Mouse (Mus musculus): Measurements from ENCODE around the gene Dnajb11. TPM values are rescaled to one million over a fixed set of nuclear protein-coding genes. Genes with fewer than 3 reads are reported as not detected.

Gene Dnajb11
- polyA plus RNA-seq, 1 experiment from 2014 or later, result 96.0 TPM

DNA sequence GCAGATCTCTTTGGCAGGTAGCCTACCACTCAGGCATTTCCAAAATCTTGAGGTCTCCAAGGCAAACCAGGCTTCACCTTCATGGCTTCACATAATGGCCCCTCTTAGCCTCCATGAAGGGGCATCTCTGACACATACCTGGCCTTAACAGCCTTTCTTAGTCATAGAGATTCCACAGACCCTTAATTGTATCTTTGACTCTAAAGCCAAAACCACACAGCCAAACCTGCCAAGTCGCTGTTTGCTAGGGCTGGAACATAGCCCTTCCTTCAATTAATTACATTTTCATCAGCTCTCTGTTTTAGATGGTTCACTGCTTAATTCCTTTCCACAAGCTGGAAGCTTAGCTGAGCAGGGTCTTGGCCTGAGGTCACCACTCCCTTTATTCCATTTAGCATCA, 9.3 kb upstream of the Dnajb11 start:
- H3K4me2 ChIP-seq, result no peak overlapping the region
- 91% methylated on average over 1 of the region's 1 CpGs for WGBS
- no peak overlapping the region for H3K27ac ChIP-seq
- H3K27me3 ChIP-seq, result no peaks in the 10 kb centered on the region
- no peak for ATAC-seq (ENCODE audit: insufficient number of reproducible peaks, insufficient read depth, low FRiP score, low TSS enrichment, low read depth)
- H3K4me1 ChIP-seq (replicated peaks), result peaks cover 12% of the 10 kb centered on the region; the same call in 1 of the 2 replicates
- H3K36me3 ChIP-seq, result no peaks in the 10 kb centered on the region
- H3K9me3 ChIP-seq, result no peaks in the 10 kb centered on the region
- H3K4me3 ChIP-seq (replicated peaks), result no peak overlapping the region
- no peak overlapping the region for H3K9ac ChIP-seq (replicated peaks)

GRCm38 (mm10) chr16:22852709-22853108, 4.9 kb upstream of the Dnajb11 start:
- ATAC-seq (ENCODE audit: insufficient number of reproducible peaks, insufficient read depth, low FRiP score, low TSS enrichment, low read depth), result no peak
- H3K9ac ChIP-seq (replicated peaks), result no peak overlapping the region
- H3K36me3 ChIP-seq, result peaks cover 5% of the 10 kb centered on the region; the same call in 1 of the 2 replicates
- no peaks in the 10 kb centered on the region for H3K9me3 ChIP-seq
- H3K4me1 ChIP-seq (replicated peaks), result peaks cover 5% of the 10 kb centered on the region; the same call in 1 of the 2 replicates
- H3K27me3 ChIP-seq, result no peaks in the 10 kb centered on the region
- H3K27ac ChIP-seq, result no peak overlapping the region
- no peak overlapping the region for H3K4me2 ChIP-seq
- no peak overlapping the region for H3K4me3 ChIP-seq (replicated peaks)
- 91% methylated on average over 4 of the region's 4 CpGs for WGBS

DNA sequence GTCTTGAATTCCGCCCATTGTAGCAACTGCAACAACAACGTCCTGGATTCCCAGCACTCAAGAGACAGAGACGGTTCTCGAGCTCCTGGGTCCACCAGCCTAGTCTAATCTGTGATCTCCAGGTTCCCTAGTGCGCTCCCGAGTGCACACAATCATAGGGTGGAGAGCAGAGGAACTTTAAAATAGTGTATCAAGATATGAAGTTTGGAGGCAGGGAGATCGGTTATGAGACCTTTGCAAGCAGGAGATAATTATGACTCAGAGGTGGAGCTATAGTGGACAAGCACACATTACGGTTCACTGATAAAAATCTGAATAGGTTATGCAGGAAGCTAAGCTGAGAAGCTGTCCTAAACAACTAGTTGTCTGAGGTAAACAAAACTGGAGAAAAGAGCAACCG, 872 bp upstream of the Dnajb11 start:
- peak overlapping the region; percentile 56 for H3K9ac ChIP-seq (replicated peaks)
- no peaks in the 10 kb centered on the region for H3K27me3 ChIP-seq
- peaks cover 12% of the 10 kb centered on the region for H3K4me1 ChIP-seq (replicated peaks)
- H3K9me3 ChIP-seq, result no peaks in the 10 kb centered on the region
- WGBS, result 12% methylated on average over 9 of the region's 9 CpGs
- peak overlapping the region; percentile 77 for H3K27ac ChIP-seq
- peak overlapping the region; percentile 96 for H3K4me3 ChIP-seq (replicated peaks)
- H3K36me3 ChIP-seq, result peaks cover 8% of the 10 kb centered on the region; the same call in 1 of the 2 replicates
- H3K4me2 ChIP-seq, result peak overlapping the region; percentile 83
- no peak for ATAC-seq (ENCODE audit: insufficient number of reproducible peaks, insufficient read depth, low FRiP score, low TSS enrichment, low read depth)

DNA sequence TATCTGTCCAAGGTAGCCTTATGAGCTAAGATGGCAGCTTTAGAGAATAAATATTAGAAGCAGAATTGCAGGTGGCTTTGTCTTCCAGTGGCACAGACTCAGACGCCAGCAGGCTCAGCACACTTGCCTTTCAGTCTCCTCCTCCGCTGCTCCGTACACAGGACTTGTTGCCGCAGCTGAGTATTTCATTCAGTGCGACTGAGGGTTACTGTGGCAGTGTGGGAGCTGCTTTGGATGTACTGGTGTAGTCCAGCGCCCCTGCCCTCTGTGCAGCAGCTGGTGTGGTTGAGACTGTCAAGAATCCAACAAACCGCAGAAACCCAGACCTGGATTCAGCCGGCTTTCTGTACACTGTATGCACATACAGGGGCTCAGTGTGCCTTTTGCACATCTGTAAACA, 14.8 kb downstream of the Dnajb11 start:
- H3K4me1 ChIP-seq (replicated peaks), result no peaks in the 10 kb centered on the region
- no peak for ATAC-seq (ENCODE audit: insufficient number of reproducible peaks, insufficient read depth, low FRiP score, low TSS enrichment, low read depth)

GRCm38 (mm10) chr16:22873369-22873768, 15.7 kb downstream of the Dnajb11 start:
- Histone ChIP-seq H3K27me3 (no peaks in the 10 kb centered on the region), H3K27ac (no peak overlapping the region), H3K36me3 (peaks cover 56% of the 10 kb centered on the region), H3K4me1 (replicated peaks) (no peaks in the 10 kb centered on the region), H3K9ac (replicated peaks) (no peak overlapping the region), H3K9me3 (no peaks in the 10 kb centered on the region), H3K4me2 (no peak overlapping the region), H3K4me3 (replicated peaks) (no peak overlapping the region)
- ATAC-seq (ENCODE audit: insufficient number of reproducible peaks, insufficient read depth, low FRiP score, low TSS enrichment, low read depth), result no peak
- 82% methylated on average over 4 of the region's 4 CpGs for WGBS

More for the DNA sequence above, 14.8 kb downstream of the Dnajb11 start:
- 92% methylated on average over 8 of the region's 8 CpGs for WGBS
- Histone ChIP-seq H3K9me3 (no peaks in the 10 kb centered on the region), H3K4me3 (replicated peaks) (no peak overlapping the region), H3K27me3 (no peaks in the 10 kb centered on the region), H3K4me2 (no peak overlapping the region), H3K27ac (no peak overlapping the region), H3K9ac (replicated peaks) (no peak overlapping the region), H3K36me3 (peaks cover 66% of the 10 kb centered on the region)

- no peak for ATAC-seq (ENCODE audit: insufficient number of reproducible peaks, insufficient read depth, low FRiP score, low TSS enrichment, low read depth)
Measured at GRCm38 (mm10) chr16:22876218-22877043, 18.8 kb downstream of the Dnajb11 start.

GRCm38 (mm10) chr16:22877660-22878390, 20.2 kb downstream of the Dnajb11 start:
- H3K36me3 ChIP-seq, result peaks cover 12% of the 10 kb centered on the region
- no peak overlapping the region for H3K4me3 ChIP-seq (replicated peaks)
- no peak for ATAC-seq (ENCODE audit: insufficient number of reproducible peaks, insufficient read depth, low FRiP score, low TSS enrichment, low read depth)
- H3K4me2 ChIP-seq, result no peak overlapping the region
- no peaks in the 10 kb centered on the region for H3K9me3 ChIP-seq
- H3K9ac ChIP-seq (replicated peaks), result no peak overlapping the region
- 82% methylated on average over 11 of the region's 11 CpGs for WGBS
- H3K4me1 ChIP-seq (replicated peaks), result peaks cover 10% of the 10 kb centered on the region
- no peak overlapping the region for H3K27ac ChIP-seq
- H3K27me3 ChIP-seq, result no peaks in the 10 kb centered on the region

More at GRCm38 (mm10) chr16:22876218-22877043, 18.8 kb downstream of the Dnajb11 start:
- peaks cover 10% of the 10 kb centered on the region for H3K4me1 ChIP-seq (replicated peaks)
- H3K4me3 ChIP-seq (replicated peaks), result no peak overlapping the region
- no peaks in the 10 kb centered on the region for H3K27me3 ChIP-seq
- H3K4me2 ChIP-seq, result no peak overlapping the region
- 50% methylated on average over 9 of the region's 9 CpGs for whole genome bisulfite sequencing
- H3K27ac ChIP-seq, result no peak overlapping the region
- H3K36me3 ChIP-seq, result peaks cover 26% of the 10 kb centered on the region
- no peak overlapping the region for H3K9ac ChIP-seq (replicated peaks)
- no peaks in the 10 kb centered on the region for H3K9me3 ChIP-seq

DNA sequence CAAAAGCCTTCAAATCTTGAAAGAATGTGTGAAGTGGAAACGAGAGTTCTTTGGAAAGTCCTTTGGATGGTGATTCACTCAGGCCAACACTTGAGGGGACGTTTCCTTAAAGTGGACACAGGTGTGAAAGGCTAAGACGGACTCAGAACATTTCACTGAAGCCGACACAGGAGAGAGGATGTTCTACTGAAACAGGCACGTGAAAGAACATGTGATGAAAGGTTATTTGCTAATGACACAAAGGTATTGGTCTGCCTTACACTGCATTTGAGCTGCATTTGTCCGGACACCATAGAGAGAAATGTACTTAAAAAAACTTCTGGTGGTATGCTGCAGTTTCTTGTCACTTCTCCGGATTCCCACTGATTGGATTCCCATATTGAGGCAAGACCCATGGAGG, 21.1 kb downstream of the Dnajb11 start:
- Histone ChIP-seq H3K9ac (replicated peaks) (no peak overlapping the region), H3K27ac (no peak overlapping the region), H3K9me3 (no peaks in the 10 kb centered on the region), H3K36me3 (peaks cover 3% of the 10 kb centered on the region; the same call in 1 of the 2 replicates), H3K4me1 (replicated peaks) (peaks cover 10% of the 10 kb centered on the region), H3K4me3 (replicated peaks) (no peak overlapping the region), H3K27me3 (no peaks in the 10 kb centered on the region), H3K4me2 (no peak overlapping the region)
- 72% methylated on average over 7 of the region's 7 CpGs for WGBS
- no peak for ATAC-seq (ENCODE audit: insufficient number of reproducible peaks, insufficient read depth, low FRiP score, low TSS enrichment, low read depth)

DNA sequence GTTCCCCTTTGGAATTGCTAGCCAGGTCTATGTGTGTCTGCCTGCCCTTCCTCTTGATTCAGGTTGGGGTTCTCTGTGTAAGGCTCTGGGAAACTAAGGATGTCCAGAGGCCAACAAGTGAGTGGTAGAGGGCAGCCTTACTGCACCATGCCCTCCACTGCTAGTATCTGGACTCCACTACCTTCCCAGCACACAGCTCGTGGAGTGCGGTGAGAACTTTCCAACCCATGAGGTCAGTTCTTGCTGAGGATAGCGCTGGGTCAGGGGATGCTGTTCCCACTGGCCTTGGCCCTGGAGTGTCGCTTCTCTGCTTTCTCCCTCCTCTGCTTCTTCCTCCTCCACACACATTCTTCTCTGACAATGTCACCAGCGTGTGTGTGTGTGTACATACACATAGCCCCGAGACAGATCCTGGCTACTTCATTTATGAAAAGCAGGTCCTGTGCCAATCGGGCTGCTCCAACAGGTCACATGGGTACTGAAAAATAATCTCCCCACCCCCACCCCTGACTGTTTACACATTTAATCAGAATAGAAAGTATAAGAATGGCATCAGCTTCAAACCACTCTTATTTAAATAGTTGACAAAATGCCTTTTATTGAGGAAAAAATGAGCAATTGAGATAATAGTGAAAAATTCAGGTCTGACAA, 22.4 kb downstream of the Dnajb11 start:
- no peak for ATAC-seq (ENCODE audit: insufficient number of reproducible peaks, insufficient read depth, low FRiP score, low TSS enrichment, low read depth)
- Histone ChIP-seq H3K27me3 (no peaks in the 10 kb centered on the region), H3K4me3 (replicated peaks) (no peak overlapping the region), H3K36me3 (no peaks in the 10 kb centered on the region), H3K27ac (no peak overlapping the region), H3K9me3 (no peaks in the 10 kb centered on the region), H3K9ac (replicated peaks) (no peak overlapping the region), H3K4me2 (no peak overlapping the region), H3K4me1 (replicated peaks) (peaks cover 10% of the 10 kb centered on the region)
- 78% methylated on average over 7 of the region's 7 CpGs for WGBS

DNA sequence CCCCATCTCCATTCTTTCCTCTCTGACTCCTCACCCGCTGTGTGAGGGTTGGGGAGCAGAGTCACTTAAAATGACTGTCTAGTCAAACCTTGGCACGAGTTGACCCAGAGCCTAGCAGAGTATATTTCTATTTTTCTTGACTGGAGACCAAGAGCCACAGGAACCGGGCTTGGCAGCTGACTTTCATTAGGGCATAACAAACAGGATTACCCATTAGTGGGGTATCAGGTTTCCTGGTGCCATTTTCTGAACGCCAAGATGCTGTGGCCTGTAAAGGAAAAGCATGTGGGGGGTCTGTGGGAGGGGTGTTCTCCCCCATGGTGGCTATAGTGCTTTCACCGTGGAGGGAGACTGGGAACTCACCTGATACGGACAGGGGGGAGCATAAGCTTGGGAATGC, 23.3 kb downstream of the Dnajb11 start:
- 3% methylated on average over 6 of the region's 6 CpGs for WGBS
- Histone ChIP-seq H3K9ac (replicated peaks) (no peak overlapping the region), H3K4me1 (replicated peaks) (peaks cover 10% of the 10 kb centered on the region), H3K27me3 (no peaks in the 10 kb centered on the region), H3K9me3 (no peaks in the 10 kb centered on the region), H3K27ac (no peak overlapping the region), H3K4me2 (no peak overlapping the region), H3K4me3 (replicated peaks) (no peak overlapping the region), H3K36me3 (no peaks in the 10 kb centered on the region)
- ATAC-seq (ENCODE audit: insufficient number of reproducible peaks, insufficient read depth, low FRiP score, low TSS enrichment, low read depth), result no peak

DNA sequence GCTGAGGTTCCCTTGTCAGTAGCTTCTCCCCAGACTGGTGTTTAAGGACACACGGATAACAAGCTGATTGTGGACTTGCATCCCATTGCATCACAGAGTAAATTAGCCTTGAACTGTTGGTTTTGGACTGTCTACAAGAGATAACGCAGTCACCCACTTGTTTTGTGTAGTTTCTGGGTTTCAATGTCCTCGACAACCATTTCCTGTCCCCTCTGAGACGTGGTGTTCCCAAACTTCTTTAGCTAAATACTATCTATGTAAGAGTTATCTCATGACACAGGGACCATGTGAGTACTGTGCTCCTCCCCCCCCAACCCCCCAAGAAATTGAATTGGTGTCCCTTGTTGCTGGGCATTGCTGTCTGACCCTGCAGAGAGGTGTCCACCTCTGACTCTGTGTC, 23.8 kb downstream of the Dnajb11 start:
- Histone ChIP-seq H3K27ac (no peak overlapping the region), H3K36me3 (no peaks in the 10 kb centered on the region), H3K4me1 (replicated peaks) (peaks cover 10% of the 10 kb centered on the region), H3K4me3 (replicated peaks) (no peak overlapping the region), H3K4me2 (no peak overlapping the region), H3K27me3 (no peaks in the 10 kb centered on the region), H3K9ac (replicated peaks) (no peak overlapping the region), H3K9me3 (no peaks in the 10 kb centered on the region)
- ATAC-seq (ENCODE audit: insufficient number of reproducible peaks, insufficient read depth, low FRiP score, low TSS enrichment, low read depth), result no peak
- 77% methylated on average over 4 of the region's 4 CpGs for WGBS
